Mouse (Mus musculus): ENCODE measurements around the gene Foxj3.
"Not testable (repeated sequence)": the region's sequence is repeated elsewhere in the genome, so short reads cannot be mapped to it uniquely, and the experiment has no call there.

Gene Foxj3

GRCm38 (mm10) chr4:119536615-119537014 lies at the start of gene Foxj3:
Foxj3 (plus strand) TSS chr4:119537004.
- DNase-seq, result not testable (repeated sequence)

GRCm38 (mm10) chr4:119489666-119490065 lies 47.1 kb upstream of the Foxj3 start:
- no peak for DNase-seq

DNA sequence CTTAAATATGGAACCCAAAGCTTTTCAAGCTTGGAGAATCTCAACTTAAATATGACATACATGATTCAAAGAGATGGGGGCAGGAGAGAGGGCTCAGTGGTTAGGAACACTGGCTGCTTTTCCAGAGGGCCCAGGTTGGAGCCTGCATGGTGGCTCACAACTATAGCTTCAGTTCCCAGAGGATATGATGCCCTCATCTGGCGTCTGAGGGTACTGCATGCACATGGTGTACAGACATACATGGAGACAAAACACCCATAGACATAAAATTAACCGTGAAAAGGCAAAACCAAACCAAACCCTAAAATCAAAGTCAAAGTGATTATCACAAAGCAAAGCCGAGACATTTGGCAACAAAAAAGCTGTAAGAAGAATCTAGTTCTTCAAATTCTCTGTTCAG lies 46.0 kb upstream of the Foxj3 start:
- DNase-seq, result no peak

DNA sequence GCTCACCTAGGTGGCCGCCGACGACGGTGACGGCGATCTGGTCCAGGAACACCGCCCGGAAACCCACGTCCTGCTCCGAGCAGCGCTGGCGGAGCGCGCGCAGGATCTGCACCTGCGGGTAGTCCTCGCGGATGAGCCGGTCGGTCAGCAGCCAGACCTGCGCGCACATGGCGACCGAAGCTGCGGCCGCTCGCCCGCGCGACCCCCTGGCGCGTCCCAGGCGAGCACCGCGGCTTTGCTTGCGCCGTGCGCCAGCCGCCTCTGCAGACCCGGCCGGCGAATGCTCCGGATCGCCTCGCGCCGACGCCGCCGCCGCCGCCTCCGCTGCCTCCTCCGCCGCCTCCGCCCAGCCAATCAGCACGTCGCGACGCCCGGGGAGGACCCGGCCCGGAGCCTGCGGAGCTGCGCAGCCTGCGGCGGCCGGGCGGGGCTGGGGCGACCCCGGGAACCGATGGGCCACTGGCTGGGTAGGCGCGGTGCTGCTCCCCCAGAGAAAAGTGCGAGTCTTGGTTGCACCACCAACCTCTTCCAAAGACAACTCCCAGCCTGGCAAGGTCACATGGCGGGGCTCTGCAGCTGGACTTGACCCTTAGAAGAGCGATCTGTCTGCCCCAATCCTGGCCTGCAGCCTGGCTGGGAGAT lies 44.4 kb upstream of the Foxj3 start, which contains the start of gene Rimkla:
Gene Rimkla (minus strand): TSS at position 338 of the 642 bp plus-strand sequence.
- DNase-seq, result peak; percentile 64

GRCm38 (mm10) chr4:119492933-119493327 lies 43.9 kb upstream of the Foxj3 start:
- DNase-seq, result no peak

DNA sequence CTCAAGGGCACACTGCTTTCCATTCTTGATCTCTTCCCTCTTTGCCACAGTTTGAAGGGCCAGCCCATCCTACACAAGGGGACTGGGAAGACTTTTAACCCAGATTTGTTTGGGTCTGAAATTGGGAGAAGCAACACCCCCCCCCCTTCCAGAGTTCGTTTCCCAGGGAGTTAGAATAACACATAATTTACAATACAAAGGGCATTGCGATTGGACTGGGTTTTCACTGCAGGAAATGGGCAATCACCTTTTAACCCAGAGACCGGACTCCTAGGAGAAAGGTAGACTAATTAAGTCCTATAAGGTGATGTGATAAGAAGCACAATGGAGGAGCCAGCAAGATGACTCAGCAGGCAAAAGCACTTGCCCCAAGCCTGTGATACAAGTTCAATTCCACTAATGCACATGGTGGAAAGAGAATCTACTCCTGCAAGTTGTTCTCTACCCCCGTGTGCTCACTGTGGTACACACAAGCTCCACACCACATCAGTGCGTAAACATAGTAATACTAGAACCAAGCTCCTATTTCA lies 38.4 kb upstream of the Foxj3 start:
- no peak for DNase-seq

DNA sequence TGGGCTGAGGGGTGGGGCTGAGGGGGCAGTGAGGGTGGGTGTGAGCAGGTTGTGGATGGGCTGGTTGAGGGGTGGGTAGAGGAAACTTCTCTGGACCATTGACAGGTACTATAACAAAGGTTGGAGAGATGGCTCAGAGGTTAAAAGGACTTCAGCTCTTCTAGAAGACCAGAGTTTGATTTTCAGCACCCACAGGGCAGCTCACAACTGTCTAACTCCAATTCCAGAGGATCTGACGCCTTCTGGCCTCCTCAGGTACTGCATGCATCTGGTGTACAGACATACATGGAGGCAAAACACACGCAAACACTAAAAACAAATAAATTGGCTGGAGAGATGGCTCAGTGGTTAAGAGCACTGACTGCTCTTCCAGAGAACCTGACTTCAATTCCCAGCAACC lies 25.2 kb upstream of the Foxj3 start:
- no peak for DNase-seq

DNA sequence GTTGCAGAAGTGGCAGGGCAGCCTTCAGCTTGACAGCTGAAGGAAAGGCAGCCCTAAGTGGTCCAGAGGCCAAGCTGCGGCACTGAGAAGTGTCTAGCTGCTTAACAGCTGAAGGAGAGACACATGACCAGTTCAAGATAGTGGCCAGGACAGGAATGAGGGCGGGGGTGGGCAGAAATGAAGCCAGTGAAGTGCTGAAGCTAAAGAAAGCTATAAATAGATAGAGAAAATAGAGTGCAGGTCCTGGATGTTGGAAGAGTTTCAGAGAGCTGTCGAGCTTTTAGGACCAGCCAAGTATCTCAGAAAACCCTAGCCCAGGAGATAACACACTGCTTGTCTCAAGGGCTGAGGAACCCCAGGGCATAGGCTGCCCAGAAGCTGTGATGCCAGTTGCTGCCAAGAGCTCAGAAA lies 24.1 kb upstream of the Foxj3 start:
- DNase-seq, result no peak

GRCm38 (mm10) chr4:119523575-119523974 lies 13.2 kb upstream of the Foxj3 start:
- DNase-seq, result no peak

DNA sequence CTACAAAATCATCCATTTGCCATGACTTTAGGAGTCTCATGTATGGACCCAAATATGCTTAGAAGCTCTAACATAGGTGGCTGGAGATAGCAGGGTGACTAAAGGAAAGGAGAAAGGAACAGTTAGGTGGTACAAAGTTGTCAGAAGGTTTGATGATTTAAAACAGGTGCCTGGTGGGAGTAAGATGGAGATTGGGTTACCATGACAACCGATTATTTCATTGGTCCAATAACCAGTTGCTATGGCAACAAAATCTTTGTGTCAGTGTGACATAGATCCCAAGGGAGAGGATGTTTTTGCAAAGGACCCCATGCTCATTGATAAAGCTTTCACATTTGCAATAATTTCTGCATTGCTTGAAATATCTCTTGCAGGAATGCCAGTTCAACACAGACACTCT lies 12.8 kb upstream of the Foxj3 start:
- DNase-seq, result no peak

- DNase-seq, result no peak
Observed at GRCm38 (mm10) chr4:119524466-119524865, 12.3 kb upstream of the Foxj3 start.

- no peak for DNase-seq
Observed at GRCm38 (mm10) chr4:119526329-119526845, 10.4 kb upstream of the Foxj3 start.

DNA sequence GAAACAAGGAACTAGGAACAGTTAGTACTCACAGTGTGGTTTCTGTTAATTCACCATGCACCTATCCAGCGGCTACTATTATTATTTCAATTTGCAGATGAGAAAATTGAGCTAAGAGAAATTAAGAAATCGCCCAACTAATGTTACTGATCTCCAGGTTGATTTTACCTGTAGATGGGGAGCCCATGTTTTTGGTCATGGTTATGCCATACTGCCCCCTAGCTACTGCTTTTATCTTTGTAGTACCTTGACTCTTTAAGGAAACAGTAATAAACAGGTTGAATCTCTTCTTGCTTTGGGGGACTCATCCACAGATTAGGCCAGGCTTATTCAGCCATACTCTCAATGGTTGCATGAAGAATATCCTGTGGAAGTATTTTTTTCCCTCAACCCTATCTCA lies 5.0 kb upstream of the Foxj3 start:
- no peak for DNase-seq

DNA sequence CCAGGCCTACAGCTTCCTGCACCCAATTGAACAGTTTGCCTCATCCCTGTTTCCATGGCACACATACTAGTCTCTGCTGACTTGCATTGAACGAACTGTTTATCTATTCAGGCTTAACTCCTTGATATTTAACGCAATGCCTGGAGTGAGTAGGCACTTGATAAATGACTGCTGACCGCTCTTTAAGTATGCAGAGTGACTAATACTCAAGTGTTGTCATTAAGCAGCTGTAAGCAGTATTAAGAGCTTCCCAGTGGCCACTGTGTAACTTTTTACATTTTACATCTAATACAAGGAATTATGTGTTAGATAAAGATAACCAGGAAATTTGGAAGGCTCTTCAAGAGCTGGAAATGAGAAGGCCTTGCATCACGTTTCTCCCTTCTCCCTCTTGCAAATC lies 1.7 kb upstream of the Foxj3 start:
- no peak for DNase-seq

GRCm38 (mm10) chr4:119537436-119537835 lies 632 bp downstream of the Foxj3 start:
- no peak for DNase-seq

GRCm38 (mm10) chr4:119539031-119539824 lies 2.4 kb downstream of the Foxj3 start, which contains the start of gene Frg2f1:
Frg2f1 (minus strand) TSS chr4:119539529.
- DNase-seq, result peak; percentile 95

DNA sequence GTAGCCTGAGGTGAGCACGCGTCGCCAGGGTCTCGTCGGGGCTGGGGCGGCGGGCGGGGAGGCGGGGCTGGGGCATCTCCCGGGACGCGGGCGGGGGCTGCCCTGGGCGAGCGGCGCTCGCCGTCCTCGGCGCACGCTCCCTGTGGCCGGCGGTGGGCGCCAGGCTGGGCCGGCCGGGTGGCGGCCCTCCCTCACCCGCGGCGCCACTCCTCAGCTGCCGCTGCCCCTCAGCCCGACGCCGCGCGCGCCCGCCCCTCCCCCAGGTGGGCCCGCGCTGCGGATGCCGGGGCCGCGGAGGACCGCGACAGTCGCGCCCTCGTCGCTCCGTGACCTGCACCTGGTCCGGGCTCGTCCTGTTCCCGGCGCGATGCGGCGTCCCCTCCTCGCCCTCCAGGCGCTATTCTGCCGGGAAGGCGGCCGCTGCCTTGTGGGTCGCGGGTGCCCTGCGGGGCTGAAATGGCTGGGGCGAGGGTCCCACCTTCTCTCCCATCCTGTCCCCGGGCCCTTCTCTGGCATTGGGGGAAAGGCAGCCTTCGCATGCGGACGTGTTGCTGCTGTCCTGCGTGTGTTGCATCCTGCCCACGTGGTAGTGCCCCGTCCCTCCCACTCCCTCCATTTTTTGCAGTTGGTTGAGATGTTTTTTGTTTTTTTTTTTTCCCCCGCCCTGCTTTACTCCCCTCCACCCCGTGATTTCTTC lies 3.2 kb downstream of the Foxj3 start:
- peak; percentile 41 for DNase-seq

- no peak for DNase-seq
Observed at GRCm38 (mm10) chr4:119540533-119540890, 3.7 kb downstream of the Foxj3 start.

- DNase-seq, result no peak
Observed at GRCm38 (mm10) chr4:119550864-119551263, 14.1 kb downstream of the Foxj3 start.

DNA sequence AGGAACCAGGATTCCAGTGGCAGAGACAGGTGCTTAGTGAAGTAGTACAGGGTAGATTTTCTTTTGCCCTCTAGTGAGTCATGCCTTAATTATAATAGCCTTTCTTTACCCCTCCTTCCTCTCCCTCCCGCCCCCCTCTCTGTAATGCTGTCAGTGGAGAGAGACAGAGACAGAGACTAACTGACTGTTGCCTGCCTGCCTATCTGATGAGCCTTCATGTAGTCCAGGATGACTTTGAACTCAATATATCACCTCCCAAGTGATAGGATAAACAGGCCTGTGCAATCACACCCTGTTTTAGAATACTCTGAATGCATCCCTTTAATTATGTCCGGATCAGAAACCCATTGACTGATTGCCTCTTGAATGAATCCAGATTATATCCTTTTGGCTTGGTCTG lies 18.7 kb downstream of the Foxj3 start:
- no peak for DNase-seq

- no peak for DNase-seq
Observed at GRCm38 (mm10) chr4:119563136-119563535, 26.3 kb downstream of the Foxj3 start.

- no peak for DNase-seq
Observed at GRCm38 (mm10) chr4:119566322-119566835, 29.6 kb downstream of the Foxj3 start.

DNA sequence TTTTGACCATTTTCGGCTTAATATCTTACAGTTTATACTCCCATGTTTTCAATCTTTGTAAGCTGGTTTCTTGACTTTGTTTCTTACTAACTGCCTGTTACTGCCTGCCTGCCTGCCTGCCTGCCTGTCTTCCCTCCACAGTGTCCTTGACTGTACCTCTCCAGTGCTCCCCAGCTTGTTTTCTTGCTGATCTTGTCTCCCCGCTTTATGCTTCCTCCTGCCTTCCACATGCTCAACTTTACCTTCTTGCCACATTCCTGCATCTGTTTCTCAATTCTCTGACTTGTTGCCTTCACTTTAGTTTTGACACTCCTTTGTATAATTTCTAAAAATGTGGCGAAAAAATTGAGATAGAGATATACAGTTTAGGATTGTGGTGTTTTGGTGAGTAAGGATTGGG lies 35.9 kb downstream of the Foxj3 start:
- no peak for DNase-seq
